Mouse (Mus musculus) liver, adult 2 months (tissue): Measurements from ENCODE around the gene Fam174b. TPM values are rescaled to one million over a fixed set of nuclear protein-coding genes. Genes with fewer than 3 reads are reported as not detected.

ENCODE experiments used
- DNase-seq: peaks from one replicate; pipeline ENCODE4 v3.0.0-alpha.2; 2011; ENCODE audit warnings: low read depth, low spot score; ENCODE audit errors: extremely low read depth
- H3K27ac ChIP-seq: fragments of 200-500 bp; replicated peaks from 2 replicates; pipeline ENCODE4 v1.5.1; 2012; ENCODE audit warnings: low read depth, mild to moderate bottlenecking, control low read depth, inconsistent platforms, low read length; ENCODE audit not compliant: insufficient read depth
- H3K27me3 ChIP-seq: fragments of 200-500 bp; 2 replicates; pipeline ENCODE4 v1.6.1; 2012; ENCODE audit warnings: mild to moderate bottlenecking, moderate library complexity, low read length, inconsistent platforms; ENCODE audit not compliant: control insufficient read depth, insufficient read depth
- H3K36me3 ChIP-seq: fragments of 200-500 bp; 2 replicates; pipeline ENCODE4 v1.6.1; 2012; ENCODE audit warnings: low read length, inconsistent platforms; ENCODE audit not compliant: control insufficient read depth, insufficient read depth
- H3K4me1 ChIP-seq: fragments of 200-500 bp; 2 replicates; pipeline ENCODE4 v1.6.1; 2011; ENCODE audit warnings: low read length; ENCODE audit not compliant: control insufficient read depth, insufficient read depth
- H3K4me3 ChIP-seq: fragments of 200-500 bp; 2 replicates; pipeline ENCODE4 v1.5.1; 2011; ENCODE audit warnings: low read depth, mild to moderate bottlenecking, control low read depth, low read length, moderate library complexity; ENCODE audit not compliant: insufficient read depth
- H3K79me2 ChIP-seq: fragments of 200-500 bp; 2 replicates; pipeline ENCODE4 v1.6.1; 2012; ENCODE audit warnings: inconsistent platforms, mild to moderate bottlenecking, low read length, moderate library complexity; ENCODE audit not compliant: control insufficient read depth, insufficient read depth
- H3K9ac ChIP-seq: fragments of 200-500 bp; 2 replicates; pipeline ENCODE4 v1.6.1; 2012; ENCODE audit warnings: low read depth, mild to moderate bottlenecking, control low read depth, inconsistent platforms, low read length
- CTCF ChIP-seq: fragments of 200-500 bp; IDR thresholded peaks from 2 replicates; pipeline ENCODE4 v1.5.1; 2011; ENCODE audit warnings: low read depth, low read length, control low read depth
- POLR2A ChIP-seq: fragments of 200-500 bp; IDR thresholded peaks from 2 replicates; pipeline ENCODE4 v1.6.1; 2011; ENCODE audit warnings: low read length, control low read depth; ENCODE audit not compliant: insufficient read depth; ENCODE audit errors: extremely low read depth
- WGBS: fragments of 180-500 bp; shearing (Covaris S2); methylation state at CpG from one replicate; pipeline ENCODE4 v1.1.7; 2018; 5-methylcytosine and 5-hydroxymethylcytosine counted together
- polyA plus RNA-seq: library from polyadenylated mRNA; depleted of rRNA; stranded (reverse); fragments of >200 nt; gene quantifications from 2 replicates; pipeline ENCODE4 v1.2.3, GENCODE M21; 2012
- total RNA-seq: library from RNA; depleted of rRNA; stranded (reverse); fragments of >200 nt; gene quantifications from 2 replicates; pipeline ENCODE4 v1.2.3, GENCODE M21; 2014

Gene Fam174b
- total and polyA plus RNA-seq, 2 experiments: 2.3 to 2.5 TPM

DNA sequence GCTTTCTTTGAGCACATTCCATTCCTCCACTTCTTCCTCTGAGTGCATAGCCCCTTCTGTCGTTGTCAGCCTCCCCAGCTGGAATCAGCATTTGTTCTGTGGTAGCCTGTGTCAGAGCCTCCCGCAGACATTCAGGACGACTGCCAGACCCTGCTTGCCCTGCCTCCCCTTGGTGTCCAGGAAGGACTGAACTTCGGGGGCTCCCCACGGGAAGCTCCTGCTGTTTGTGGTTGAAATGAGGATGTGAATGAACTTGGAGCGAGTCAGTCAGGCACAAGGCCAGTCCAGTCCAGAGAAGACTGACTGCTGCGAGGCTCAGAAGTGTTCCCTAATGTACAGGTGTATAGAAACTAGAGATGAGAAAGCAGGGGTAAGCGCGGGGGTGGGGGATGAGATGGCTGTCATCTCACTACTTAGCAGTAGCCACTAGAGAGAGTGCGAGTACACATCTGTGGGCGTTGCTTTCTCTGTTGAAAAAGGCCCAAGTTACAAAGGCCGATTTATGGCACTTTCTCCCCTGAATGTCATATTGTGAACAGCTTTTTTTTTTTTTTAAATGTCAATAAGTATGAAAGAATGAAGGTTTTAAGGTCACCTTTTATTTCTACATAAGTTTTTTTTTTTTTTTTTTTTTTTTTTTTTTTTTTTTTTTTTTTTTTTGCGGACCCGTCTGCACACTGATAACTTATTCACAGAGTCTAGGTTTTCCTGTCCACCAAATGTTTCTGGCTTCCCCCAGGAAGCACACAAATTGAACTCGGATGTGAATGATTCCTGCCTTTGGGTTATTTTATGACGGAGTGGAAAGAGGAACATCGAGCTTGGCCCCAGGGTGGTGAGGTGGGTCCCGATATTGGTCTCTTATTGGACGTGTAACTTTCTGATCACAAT, 31.5 kb downstream of the Fam174b start:
- no peaks in the 10 kb centered on the region for H3K27me3 ChIP-seq
- no peaks in the 10 kb centered on the region for H3K36me3 ChIP-seq
- H3K9ac ChIP-seq: peak overlapping the region; percentile 17; the same call in 1 of the 2 replicates
- 44% methylated on average over 19 of the region's 19 CpGs for WGBS
- no peaks in the 10 kb centered on the region for H3K79me2 ChIP-seq
- H3K27ac ChIP-seq: no peak overlapping the region
- no peak for DNase-seq
- H3K4me1 ChIP-seq: no peaks in the 10 kb centered on the region
- H3K4me3 ChIP-seq: no peak overlapping the region
- TF ChIP-seq CTCF (no peak), POLR2A (no peak)

DNA sequence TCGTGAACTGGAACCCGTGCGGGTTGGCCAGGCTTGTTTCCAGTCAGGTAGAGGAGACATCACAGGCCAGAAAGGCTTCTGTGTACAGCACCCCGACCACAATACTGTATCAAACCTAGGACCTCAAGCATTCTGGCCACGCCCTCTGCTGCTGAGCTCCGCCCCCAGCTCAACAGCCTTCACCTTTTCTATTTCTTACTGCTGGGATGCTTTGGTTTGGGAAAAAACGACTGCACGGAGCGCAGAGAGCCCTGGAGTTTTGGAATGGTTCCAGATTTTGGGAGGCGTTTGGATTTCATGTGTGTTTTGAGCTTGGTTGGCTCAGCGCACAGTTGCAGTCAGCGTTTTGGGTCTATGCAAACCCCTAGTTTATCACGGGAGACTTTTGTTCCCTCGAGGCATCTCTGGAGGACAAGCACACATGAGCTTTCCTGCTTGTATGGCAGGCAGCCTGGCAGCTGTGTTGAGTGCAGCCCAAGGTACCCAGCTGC, 32.2 kb downstream of the Fam174b start:
- no peak for DNase-seq
- H3K4me3 ChIP-seq: no peak overlapping the region
- no peak overlapping the region for H3K9ac ChIP-seq
- H3K27ac ChIP-seq: no peak overlapping the region
- no peaks in the 10 kb centered on the region for H3K27me3 ChIP-seq
- no peaks in the 10 kb centered on the region for H3K36me3 ChIP-seq
- 70% methylated on average over 14 of the region's 14 CpGs for WGBS
- TF ChIP-seq CTCF: no peak
- no peak for TF ChIP-seq POLR2A
- H3K4me1 ChIP-seq: no peaks in the 10 kb centered on the region
- H3K79me2 ChIP-seq: no peaks in the 10 kb centered on the region

DNA sequence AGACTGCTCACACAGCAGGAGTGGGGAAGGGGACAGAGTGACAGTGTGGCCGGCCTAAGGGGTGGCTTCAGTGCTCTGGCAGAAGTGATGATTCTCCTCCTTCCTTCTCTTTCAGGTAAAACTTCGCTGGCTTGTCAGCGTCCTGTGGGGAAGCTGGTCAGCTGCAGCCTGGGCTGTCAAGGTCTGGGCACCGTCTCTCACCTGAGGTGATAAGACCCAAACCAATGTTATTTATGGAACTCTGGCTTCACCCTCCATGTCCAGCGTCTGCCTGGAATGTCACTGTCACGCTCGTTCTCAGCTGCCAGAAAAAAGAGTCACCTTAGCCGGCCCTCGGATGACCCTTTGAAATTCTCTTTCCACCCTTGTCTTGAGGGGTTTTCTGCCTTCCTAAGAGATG, 34.7 kb downstream of the Fam174b start:
- Histone ChIP-seq H3K79me2 (no peaks in the 10 kb centered on the region), H3K9ac (no peak overlapping the region), H3K36me3 (no peaks in the 10 kb centered on the region), H3K4me3 (no peak overlapping the region), H3K27me3 (no peaks in the 10 kb centered on the region), H3K4me1 (no peaks in the 10 kb centered on the region), H3K27ac (no peak overlapping the region)
- WGBS: 76% methylated on average over 9 of the region's 9 CpGs
- no peak for DNase-seq
- TF ChIP-seq POLR2A (no peak), CTCF (no peak)

DNA sequence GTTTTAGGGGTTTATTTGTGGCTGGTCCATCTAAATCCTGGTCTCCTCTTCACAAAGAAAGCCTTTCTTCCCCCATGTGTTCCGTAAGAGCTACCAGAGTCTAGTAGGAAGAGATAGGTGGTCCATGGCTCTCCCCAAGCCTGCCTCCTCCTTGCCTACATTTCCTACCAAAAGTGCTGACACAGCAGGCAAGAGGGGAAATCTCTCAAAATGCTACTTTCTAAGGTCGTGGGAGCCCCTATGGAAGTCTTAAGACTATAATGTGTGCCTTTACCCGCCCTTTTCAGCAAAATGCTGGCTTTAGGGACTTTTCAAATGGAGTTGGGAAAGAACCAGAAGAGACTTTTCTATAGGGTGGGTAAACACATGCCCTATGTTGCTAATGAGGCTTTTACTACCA, 37.7 kb downstream of the Fam174b start:
- H3K79me2 ChIP-seq: no peaks in the 10 kb centered on the region
- no peak overlapping the region for H3K27ac ChIP-seq
- H3K36me3 ChIP-seq: no peaks in the 10 kb centered on the region
- H3K27me3 ChIP-seq: no peaks in the 10 kb centered on the region
- H3K9ac ChIP-seq: no peak overlapping the region
- no peaks in the 10 kb centered on the region for H3K4me1 ChIP-seq
- no peak for DNase-seq
- 62% methylated on average over 3 of the region's 3 CpGs for WGBS
- H3K4me3 ChIP-seq: no peak overlapping the region
- TF ChIP-seq CTCF (no peak), POLR2A (no peak)

DNA sequence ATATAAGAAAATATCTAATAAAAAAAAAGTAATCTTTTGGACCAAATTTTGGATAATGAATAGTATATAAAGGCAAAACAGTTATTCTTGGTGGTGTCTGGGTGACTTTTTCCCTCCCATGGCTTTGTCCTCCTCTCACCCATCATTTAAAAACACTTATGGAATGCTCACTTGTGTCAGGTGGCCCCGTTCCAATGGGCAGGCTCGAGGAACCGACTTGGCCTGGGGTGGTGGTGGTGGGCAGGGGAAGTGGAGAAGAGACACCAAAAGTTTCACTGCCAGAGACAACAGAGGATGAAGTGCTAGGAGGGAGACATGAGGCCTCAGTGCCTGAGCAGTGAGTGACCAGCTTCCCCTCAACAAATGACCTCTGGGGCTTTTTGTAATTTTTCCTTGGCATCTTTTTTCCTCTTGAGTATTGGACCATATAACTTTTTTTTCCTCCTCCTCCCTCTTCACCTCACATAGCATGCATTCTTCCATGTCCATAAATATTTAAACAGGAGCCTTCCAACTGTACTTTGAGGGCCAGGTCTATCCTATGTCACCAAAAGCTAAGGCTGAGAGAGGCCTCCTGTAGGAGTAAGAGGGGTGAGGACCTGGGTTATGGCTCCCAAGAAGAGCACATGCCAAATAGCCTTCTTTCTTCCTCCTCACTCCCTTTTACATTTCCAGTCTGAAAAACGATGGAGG, 44.8 kb downstream of the Fam174b start:
- no peak overlapping the region for H3K4me3 ChIP-seq
- no peak overlapping the region for H3K9ac ChIP-seq
- no peaks in the 10 kb centered on the region for H3K79me2 ChIP-seq
- TF ChIP-seq POLR2A (no peak), CTCF (no peak)
- H3K27me3 ChIP-seq: no peaks in the 10 kb centered on the region
- no peaks in the 10 kb centered on the region for H3K36me3 ChIP-seq
- WGBS: 78% methylated on average over 4 of the region's 4 CpGs
- H3K27ac ChIP-seq: no peak overlapping the region
- DNase-seq: no peak
- H3K4me1 ChIP-seq: no peaks in the 10 kb centered on the region
